Mouse (Mus musculus): ENCODE results near the gene Ptger3.
A peak's percentile ranks its signal among the peaks of the same experiment; 100 is the strongest.

Ptger3 gene

DNA sequence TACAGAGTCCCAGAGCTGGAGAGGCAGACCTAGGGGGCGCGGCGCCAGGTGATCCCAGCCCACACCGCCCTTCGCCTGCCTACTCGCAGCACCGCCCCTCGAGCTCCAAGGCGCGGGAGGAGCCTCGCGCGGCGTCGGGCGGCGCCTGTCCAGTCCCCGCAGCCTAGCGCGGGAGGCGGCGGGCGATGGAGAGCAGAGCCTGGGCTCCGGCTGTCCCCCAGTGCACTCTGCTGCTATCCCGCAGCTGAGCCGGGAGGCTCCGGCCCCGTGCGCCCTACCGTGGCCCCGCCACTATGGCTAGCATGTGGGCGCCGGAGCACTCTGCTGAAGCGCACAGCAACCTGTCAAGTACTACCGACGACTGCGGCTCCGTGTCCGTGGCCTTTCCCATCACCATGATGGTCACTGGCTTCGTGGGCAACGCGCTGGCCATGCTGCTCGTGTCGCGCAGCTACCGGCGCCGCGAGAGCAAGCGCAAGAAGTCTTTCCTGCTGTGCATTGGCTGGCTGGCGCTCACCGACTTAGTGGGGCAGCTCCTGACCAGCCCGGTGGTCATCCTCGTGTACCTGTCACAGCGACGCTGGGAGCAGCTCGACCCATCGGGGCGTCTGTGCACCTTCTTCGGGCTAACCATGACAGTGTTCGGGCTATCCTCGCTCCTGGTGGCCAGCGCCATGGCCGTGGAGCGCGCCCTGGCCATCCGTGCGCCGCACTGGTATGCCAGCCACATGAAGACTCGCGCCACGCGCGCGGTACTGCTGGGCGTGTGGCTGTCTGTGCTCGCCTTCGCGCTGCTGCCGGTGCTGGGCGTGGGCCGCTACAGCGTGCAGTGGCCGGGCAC, at the start of gene Ptger3:
Ptger3 (plus strand) TSS at position 168 of the 841 bp plus-strand sequence.
- DNase-seq (ENCODE audit: inconsistent age in 2 of 2, low spot score in 1 of 2): peak; percentile 35 to 63

DNA sequence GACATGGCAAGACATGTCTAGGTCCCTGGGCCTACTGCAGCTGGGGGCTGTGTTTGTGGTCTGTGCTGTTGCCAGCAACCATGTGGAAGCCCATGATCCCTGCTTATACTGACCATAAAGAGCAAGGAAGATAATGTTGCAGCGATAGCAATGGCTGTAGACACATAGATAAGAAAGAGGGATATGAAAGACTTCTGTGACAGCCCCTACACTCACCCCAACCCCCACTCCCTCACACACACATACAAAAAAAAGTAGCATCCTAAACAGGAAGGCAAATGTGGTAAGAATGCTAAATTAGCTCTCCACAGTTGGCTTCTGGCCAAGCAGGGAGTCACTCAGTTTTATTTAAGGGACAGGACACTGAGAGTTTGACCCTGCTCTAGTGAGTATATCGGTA, 48.7 kb upstream of the Ptger3 start:
- DNase-seq (ENCODE audit: inconsistent age in 2 of 2, low spot score in 1 of 2): no peak

DNA sequence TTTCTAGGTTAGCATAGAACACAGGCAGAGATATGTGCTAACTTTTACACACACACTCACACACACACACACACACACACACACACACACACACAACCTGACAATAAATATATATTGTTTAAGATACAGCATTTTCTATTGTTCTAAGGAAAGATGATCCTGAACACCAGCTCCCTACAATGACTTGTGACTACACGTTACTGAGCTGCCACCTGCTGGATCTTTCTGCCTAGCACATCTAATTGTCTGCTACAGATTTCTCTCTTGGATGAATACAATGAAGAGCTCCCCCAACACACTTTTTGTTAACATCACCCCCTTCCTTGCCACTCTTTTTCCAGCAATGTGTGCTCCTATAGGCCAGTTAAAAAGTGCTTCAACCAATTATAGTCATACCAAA, 46.3 kb upstream of the Ptger3 start:
- DNase-seq (ENCODE audit: inconsistent age in 2 of 2, low spot score in 1 of 2): peak in 1 of 2 experiments; percentile 60

DNA sequence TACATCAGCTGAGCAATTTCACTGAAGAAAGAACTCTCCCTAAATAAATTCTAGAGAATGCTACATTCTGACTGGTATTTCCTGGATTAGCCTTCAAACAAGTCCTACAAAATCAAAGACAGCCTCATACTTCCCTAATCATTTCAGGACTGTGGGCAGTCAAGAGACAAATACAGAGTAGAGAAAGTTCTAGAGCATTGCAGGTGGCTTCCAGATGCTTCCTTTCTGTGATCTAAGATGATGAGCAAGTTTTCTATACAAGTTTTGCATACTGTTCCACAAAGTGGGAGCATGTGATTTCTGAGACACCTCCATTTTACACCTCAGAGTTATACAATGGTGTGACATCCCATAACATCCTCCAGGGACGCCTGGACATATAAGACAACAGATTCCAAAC, 42.9 kb upstream of the Ptger3 start:
- no peak for DNase-seq (ENCODE audit: inconsistent age in 2 of 2, low spot score in 1 of 2)

DNA sequence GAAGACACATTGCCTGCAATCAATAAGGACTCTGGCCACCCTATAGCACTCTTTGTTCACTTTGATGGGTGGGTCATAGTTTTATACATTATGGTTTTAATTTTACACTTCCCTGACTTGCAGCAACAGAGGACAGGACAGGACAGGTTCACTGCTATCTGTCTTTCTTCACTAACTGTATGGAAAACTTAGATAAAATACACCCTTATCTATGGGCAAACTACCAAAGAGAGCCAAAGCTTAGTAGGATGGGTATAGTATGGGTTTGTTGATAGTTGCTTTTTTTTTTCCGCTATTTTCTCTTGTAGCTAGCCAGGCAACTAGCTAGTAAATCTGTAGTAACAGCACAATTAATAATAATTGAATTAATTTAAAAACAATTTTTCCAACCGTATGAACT, 35.1 kb upstream of the Ptger3 start:
- DNase-seq (ENCODE audit: inconsistent age in 2 of 2, low spot score in 1 of 2): no peak

DNA sequence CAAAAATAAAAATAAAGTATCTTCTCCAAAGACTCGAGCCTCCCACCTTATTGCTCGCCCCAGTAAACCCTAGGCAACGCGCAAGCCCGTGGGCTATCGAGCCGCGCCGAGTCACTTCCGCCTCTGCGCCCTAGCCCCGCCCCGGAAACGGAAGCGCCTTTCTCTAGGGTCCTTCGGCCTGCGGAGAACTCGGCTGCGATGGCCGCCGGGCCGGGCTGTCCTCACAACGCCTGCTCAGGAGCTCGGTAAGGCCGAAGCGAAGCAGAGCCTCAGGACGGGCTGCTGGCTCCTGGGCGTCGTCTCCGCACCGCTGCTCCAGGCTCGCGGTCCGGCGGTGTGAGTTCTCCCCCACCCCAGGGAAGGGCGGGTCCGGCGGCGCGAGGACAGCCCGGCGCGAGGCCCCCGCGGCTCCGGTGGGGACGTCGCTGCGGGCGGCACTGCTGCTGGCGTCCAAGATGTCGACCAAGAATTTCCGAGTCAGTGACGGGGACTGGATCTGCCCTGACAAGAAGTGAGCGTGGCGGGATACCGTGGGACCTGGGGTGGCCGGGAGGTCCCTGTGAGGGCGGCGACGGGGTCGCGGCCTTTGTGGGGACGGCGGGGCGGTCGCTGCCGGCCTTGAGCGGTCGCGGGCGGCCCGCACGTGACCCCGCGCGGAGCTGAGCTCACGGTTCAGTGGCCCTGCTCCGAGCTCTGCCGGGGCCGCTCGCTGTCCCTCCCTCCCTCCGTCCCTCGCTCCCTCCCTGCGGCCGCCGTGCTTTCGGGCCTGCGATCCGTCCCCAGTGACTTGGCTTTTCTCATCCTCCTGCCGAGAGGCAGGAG, 32.5 kb upstream of the Ptger3 start, which contains the start of gene Zranb2:
Zranb2 (plus strand) TSS at position 197 of the 822 bp plus-strand sequence.
- peak; percentile 93 to 98 for DNase-seq (ENCODE audit: inconsistent age in 2 of 2, low spot score in 1 of 2)

DNA sequence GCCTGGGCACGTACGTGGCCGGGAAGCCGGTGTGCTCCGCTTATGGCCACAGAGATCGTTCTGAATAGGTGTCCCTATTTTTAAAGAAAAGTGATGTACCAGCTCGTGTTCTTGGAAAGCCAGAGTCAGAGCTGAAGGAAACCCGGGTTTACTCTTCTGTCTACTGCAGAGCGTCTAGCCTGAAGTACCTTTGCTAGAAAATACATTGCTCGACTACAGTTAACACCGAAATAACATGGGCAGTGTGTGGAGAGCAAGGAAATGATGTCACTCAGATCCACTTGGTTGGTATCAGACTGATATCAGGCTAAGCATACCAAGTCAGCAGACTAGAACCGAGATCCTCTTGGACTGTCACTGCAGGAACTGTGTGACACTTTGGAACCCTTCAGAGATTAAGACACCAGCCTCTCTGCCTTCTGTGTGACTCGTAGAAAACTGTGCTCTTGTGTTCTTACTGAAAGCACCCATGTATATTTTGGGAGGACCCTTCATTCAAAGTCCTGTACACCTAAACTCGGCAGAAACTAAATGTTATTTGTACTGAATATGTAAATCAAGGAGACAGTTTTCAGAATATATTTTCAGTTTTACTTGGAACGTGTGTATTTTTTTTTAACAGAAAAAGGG, 31.8 kb upstream of the Ptger3 start:
- no peak for DNase-seq (ENCODE audit: inconsistent age in 2 of 2, low spot score in 1 of 2)

DNA sequence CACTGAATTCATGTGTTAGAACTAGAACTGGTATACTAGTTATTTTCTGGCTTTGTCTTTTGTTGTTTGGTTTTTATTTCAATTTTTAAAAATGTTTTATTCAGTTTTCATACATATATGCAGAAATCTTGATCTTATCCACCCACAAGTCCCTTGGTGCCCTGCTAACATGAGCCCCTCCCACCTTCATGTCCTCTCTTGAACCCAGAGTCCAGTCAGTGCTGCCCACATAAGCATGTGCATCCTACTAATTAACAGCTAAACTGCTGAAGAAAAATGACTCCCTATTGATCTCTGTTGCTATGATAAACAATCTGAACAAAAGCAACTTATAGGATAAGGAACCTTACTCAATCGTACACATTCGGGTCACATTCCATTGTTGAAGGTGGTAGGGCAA, 17.4 kb upstream of the Ptger3 start:
- no peak for DNase-seq (ENCODE audit: inconsistent age in 2 of 2, low spot score in 1 of 2)

DNA sequence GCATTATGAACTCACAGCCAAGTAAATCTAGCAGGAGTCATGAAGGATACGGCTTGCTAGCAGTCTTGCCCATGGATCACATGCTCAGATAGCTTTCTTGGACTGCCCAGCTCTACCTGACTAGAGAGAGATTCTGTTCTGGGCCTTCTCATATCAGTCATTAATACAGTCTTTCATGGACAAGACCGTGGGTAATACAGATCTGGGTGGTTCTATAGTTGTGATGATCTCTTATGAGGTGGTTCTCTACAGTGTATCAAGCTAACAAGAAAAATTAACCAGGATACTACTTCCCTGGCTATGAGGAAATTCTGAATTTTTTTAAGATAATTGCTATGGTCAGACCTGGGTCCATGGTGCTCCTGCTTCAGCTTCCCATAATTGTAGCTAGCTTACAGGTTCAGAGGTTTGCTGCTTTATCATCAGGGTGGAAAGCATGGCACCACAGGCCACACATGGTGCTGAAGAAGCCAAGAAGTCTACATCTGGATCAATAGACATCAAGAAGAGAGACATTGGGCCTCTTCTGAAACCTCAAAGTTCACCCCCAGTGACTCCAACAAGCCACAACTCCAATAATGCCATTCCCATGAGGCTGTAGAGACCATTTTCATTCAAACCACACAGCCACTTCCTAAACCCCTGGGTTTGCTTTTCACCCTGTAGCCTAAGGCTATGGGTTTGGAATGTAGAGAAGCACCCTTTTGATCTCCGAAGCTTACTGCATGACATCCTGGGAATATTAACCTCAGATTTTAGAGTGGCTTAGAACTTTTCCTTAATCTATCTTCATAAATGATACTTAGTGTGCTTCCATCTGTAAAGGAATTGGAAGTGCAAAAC, 16.7 kb upstream of the Ptger3 start:
- no peak for DNase-seq (ENCODE audit: inconsistent age in 2 of 2, low spot score in 1 of 2)

DNA sequence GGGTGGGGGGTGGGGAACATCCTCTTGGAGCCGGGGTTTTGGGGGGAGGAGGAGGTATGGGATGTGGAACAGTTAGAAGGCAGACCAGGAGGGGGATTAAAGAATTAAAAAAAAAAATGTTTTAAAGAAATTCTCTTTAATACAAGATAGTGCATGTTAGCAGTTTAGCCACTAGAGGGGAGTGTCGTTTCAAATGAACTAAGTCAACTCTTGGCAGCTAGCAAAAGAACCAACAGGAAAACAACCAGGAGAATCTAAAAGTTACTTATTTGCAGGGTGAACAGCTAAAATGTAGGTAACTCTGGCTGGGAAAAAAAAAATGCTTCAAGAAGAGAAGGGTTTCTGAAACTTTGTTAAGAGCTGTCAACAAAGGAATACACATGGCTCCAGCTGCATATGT, 1.5 kb upstream of the Ptger3 start:
- DNase-seq (ENCODE audit: inconsistent age in 2 of 2, low spot score in 1 of 2): peak in 1 of 2 experiments; percentile 60

DNA sequence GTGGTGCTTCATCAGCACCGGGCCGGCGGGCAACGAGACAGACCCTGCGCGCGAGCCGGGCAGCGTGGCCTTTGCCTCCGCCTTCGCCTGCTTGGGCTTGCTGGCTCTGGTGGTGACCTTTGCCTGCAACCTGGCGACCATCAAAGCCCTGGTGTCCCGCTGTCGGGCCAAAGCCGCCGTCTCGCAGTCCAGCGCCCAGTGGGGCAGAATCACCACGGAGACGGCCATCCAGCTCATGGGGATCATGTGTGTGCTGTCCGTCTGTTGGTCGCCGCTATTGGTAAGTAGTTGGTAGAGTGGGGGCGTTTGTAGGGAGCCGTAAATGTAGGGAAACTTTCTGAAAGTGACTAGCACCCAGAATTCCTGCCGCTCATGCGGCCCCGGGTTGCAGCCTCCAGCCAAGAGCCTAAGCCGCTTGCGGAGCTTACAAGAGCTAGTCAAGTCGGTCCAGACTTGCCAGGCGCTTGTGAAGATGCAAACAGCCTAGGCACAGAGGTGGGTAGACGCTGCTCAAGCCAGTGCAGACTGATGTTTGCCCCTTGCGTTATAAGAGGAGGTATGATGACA, 957 bp downstream of the Ptger3 start:
- DNase-seq (ENCODE audit: inconsistent age in 2 of 2, low spot score in 1 of 2): peak in 1 of 2 experiments; percentile 42

DNA sequence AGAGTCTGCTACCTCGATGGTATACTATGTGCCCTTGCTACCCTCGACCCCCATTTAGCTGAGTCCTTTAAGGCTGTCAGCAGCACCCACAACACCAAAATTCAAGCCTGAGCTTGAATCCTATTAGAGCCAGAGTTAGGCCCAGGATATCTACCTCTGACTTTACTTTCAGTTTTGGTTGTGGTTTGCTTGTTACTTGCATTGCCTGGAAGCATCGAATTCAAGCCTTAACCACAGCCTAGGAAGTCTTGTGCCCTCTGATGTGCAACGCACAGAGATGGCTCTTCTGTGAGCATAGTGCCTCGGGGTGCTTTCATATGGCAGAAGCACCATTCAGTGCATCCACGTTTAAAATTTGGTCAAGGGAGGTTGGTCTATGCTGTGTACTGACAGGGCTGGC, 5.3 kb downstream of the Ptger3 start:
- no peak for DNase-seq (ENCODE audit: inconsistent age in 2 of 2, low spot score in 1 of 2)

DNA sequence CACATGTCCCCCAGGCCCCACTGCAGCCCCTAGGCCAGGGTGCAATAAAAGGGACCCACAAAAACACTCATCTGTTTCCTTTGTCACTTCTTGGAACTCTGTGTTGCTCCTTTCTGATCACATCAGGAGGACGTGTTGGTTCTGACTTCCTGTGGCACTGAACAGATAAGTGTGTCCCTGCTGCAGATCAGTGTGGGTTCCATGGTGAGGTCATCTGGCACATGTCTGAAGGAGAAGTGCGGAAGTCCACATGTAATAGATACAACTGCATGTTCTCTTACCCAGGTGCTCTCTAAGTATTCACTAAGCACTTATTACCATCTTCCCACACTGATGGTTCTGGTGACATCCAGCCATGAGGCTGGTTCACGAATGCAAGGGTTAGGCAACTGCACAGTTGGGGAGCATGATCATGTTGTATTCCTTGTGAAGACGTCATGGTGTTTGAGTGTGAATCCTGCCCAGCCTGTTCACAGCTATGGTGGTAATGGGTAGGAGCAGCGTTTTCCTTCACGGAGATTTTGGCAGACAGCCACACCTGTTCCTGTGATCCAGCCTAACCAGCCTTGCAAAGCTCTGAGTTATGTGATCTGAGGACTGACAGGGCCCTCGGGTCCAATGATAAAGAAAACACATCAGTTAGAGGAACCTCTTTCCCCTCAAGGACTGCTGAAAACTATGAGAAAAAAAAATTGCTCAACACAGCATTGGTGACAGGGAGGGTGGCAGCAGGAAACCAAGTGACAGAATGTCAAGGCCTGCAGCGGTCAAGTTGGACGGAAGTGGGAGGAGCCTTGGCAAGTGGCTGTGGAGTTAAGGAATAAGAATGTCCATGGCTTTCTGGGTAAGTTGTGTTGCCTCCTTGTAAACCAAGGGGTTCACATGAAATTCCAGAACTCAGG, 9.0 kb downstream of the Ptger3 start:
- peak; percentile 47 to 81 for DNase-seq (ENCODE audit: inconsistent age in 2 of 2, low spot score in 1 of 2)

DNA sequence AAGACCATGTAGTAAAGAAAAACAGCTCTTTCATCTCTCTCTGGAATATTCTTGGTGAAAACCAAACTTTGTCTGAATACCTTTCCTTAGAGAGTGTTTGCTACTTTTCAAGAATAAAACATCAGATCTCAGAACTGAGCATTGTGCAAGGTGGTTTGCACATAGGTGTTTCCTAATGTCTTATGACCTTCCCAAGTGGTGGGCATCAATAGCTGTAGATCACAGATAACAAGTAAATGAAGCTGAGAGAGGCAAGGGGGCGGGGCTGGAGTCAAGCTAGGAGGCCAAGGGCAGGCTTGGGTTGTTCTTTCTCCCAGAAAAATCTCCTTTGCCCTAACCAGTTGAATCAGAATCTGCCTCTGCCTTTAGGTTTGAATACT, 9.6 kb downstream of the Ptger3 start:
- DNase-seq (ENCODE audit: inconsistent age in 2 of 2, low spot score in 1 of 2): peak in 1 of 2 experiments; percentile 45

DNA sequence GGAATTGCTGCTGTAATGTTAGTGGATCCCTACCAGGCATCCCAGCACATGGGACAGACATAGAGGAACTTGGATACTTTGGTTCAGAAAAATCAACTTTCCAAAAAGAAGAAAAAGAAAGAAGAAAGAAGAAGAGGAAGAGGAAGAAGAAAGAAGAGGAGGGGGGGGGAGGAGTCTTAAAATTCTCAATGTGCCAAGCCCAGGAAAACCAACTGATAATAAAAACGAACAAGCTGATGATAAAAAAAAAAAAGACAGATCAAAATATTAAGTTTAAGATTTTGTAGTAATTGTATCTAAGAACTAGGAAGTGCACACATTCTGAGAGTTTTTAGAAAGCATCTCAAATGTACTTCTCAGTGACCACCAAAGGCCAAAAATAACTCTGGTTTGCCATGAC, 10.2 kb downstream of the Ptger3 start:
- no peak for DNase-seq (ENCODE audit: inconsistent age in 2 of 2, low spot score in 1 of 2)

DNA sequence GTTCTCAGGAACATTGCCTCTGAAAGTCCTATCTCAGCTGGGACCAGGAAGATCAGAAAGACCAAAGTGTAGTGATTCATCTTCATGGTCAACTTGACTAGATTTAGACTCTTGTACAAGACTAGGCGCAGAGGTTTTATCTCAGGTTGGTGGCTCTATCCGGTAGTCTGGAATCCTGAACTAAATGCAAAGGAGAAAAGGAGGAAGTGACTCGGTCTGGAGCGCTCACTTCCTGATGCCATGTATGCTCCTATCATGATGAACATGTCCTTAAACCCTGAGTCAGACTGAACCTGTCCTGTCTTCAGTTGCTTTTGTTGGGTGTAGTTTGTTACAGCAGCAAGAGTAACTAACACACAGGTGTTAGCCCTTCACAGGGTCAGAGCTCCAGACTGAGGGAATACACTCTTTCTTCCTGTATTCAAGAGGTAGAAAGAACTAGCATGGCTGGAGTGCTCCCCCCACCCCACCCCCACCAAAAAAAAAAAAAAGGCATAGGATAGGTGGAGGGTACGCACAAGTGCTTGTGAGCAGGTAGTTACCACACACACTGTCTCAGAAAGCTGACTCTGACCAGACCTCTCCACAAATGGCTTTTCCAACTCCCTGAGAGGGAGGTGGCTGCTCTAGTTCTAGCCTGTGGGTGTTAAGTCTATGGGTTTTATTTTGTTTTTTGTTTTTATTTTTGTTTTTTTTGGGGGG, 11.9 kb downstream of the Ptger3 start:
- no peak for DNase-seq (ENCODE audit: inconsistent age in 2 of 2, low spot score in 1 of 2)

DNA sequence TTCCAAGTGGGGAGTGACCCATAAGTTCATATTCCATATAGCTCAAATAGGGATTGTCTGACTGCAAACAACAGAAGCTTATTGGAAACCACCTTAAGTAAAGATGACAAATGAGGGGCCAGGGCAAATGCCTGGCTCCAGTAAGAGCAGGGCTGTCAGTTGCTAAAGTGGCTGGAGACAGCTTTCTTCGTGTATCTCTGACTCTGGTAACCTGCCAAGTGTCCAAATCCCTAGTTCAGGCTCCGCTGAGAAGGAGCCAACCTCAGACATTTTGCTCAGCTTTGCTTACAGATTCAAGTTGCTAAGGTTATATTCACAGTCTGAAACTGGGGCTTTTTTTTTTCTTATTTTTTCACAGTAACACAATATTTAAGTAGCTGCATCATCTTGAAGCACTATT, 12.7 kb downstream of the Ptger3 start:
- DNase-seq (ENCODE audit: inconsistent age in 2 of 2, low spot score in 1 of 2): no peak

DNA sequence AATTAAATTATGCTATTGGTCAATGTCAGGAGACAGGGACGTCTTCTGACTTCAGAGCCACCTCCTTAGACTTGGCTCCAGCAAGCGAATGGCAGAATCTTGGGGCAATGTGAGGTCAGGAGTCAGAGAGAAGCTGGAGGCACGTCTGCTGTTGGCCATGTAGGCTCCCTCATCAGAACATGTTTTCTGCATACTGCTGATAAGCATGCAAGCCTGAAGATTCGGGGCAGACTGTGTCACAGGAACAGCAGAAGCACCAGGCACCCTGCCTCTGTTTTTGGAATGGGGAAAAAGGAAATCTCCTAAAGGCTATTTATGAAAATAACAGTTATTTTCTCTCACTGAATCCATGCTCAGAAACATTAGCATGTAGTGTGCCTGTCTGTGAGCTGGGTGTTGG, 13.6 kb downstream of the Ptger3 start:
- no peak for DNase-seq (ENCODE audit: inconsistent age in 2 of 2, low spot score in 1 of 2)

DNA sequence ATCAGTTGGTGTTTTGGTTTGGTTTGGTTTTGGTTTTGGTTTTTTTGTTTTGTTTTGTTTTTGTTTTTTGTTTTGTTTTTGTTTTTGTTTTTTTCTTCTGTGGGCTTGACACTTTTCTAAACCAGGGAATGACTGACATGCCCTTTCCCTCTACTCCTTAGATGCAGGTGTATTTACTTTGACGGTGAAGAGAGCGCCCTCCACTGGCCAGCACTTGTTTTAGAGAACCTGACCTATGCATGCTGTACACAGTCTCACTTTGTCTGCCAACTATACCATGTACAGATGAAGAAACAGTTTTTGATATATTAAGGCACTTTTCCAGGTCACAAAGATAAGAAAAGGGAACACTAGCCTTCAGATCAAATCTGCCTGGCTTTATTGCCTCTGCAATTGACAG, 15.1 kb downstream of the Ptger3 start:
- DNase-seq (ENCODE audit: inconsistent age in 2 of 2, low spot score in 1 of 2): peak in 1 of 2 experiments; percentile 42
